In genomic region chr5:35348794-35349193, GRCm38 (mm10) we compare ENCODE assay signal across 9 mouse cellular contexts. TPM values are rescaled to one million over a fixed set of nuclear protein-coding genes. Genes with fewer than 3 reads are reported as not detected.
DNase-seq lines count a peak whose midpoint lies in the region; ATAC-seq lines count a peak whose summit lies in the region.
"Had no signal": no experiment of that assay in that cellular context is flagged by ENCODE, and none has a peak within 500 bp of the region (broad histone marks: within the 10 kb centered on the region; RNA-seq: fewer than 3 reads in every experiment).

No protein-coding gene starts in this region.

- no peaks in the 10 kb centered on the region for H3K4me1 ChIP-seq in forebrain, embryonic 15.5 days
- H3K4me1 ChIP-seq in midbrain, embryonic 13.5 days (replicated peaks): no peaks in the 10 kb centered on the region
- H3K4me1 ChIP-seq: liver, embryonic 15.5 days had no signal

- H3K27ac ChIP-seq in forebrain, embryonic 15.5 days (replicated peaks): no peak overlapping the region
- H3K27ac ChIP-seq in midbrain, embryonic 13.5 days: no peak overlapping the region
- H3K27ac ChIP-seq: liver, embryonic 15.5 days had no signal

- H3K9ac ChIP-seq in forebrain, embryonic 15.5 days (replicated peaks): no peak overlapping the region
- no peak overlapping the region for H3K9ac ChIP-seq in midbrain, embryonic 13.5 days (replicated peaks)
- H3K9ac ChIP-seq: liver, embryonic 15.5 days had no signal

- WGBS in forebrain, embryonic 15.5 days: 22% methylated on average over 3 of the region's 3 CpGs
- WGBS in midbrain, embryonic 13.5 days: 18% methylated on average over 3 of the region's 3 CpGs

- H3K9me3 ChIP-seq in forebrain, embryonic 15.5 days: no peaks in the 10 kb centered on the region
- H3K9me3 ChIP-seq in midbrain, embryonic 13.5 days: no peaks in the 10 kb centered on the region
- H3K9me3 ChIP-seq: liver, embryonic 15.5 days had no signal

- no peak overlapping the region for H3K4me3 ChIP-seq in forebrain, embryonic 15.5 days
- H3K4me3 ChIP-seq in midbrain, embryonic 13.5 days (replicated peaks): no peak overlapping the region
- H3K4me3 ChIP-seq: liver, embryonic 15.5 days had no signal

- no peak overlapping the region for H3K4me2 ChIP-seq in forebrain, embryonic 15.5 days (replicated peaks)
- no peak overlapping the region for H3K4me2 ChIP-seq in midbrain, embryonic 13.5 days (replicated peaks)
- H3K4me2 ChIP-seq: liver, embryonic 15.5 days had no signal

- ATAC-seq in forebrain, embryonic 15.5 days (replicated peaks): peak; percentile 66; the same call in 1 of the 2 replicates
- peak; percentile 58; the same call in 1 of the 2 replicates for ATAC-seq in midbrain, embryonic 13.5 days

- no peaks in the 10 kb centered on the region for H3K36me3 ChIP-seq in forebrain, embryonic 15.5 days
- H3K36me3 ChIP-seq in midbrain, embryonic 13.5 days: no peaks in the 10 kb centered on the region
- H3K36me3 ChIP-seq: liver, embryonic 15.5 days had no signal

- peak; percentile 59 for DNase-seq in gastrocnemius, adult 18-20 months (ENCODE audit: low spot score)
- no peak for DNase-seq in gastrocnemius, postnatal 25 days
- DNase-seq in cerebellum, adult 11 months: peak; percentile 74
- DNase-seq in hindlimb bud, embryonic 11.5 days (ENCODE audit: extremely low spot score, low read depth, low spot score): peak; percentile 30
- peak; percentile 50 to 54 for DNase-seq in left cerebral cortex, adult 8-10 months (ENCODE audit: low spot score in 2 of 2)
- peak; percentile 51 to 77 for DNase-seq in spleen, postnatal 4 days (ENCODE audit: low spot score in 2 of 2)

- no peaks in the 10 kb centered on the region for H3K27me3 ChIP-seq in forebrain, embryonic 15.5 days
- 0 out of 2 replicates have a peak, but pooled peaks cover 4% of the 10 kb centered on the region for H3K27me3 ChIP-seq in midbrain, embryonic 13.5 days
- H3K27me3 ChIP-seq: liver, embryonic 15.5 days had no signal

RNA-seq across cellular contexts. Expression of gene Hmx1, which starts 40.1 kb away (rescaled TPM):
- total RNA-seq in gastrocnemius, adult 18-20 months (2021): not detected
- not detected for total RNA-seq in gastrocnemius, postnatal 25 days (2021)
- polyA plus RNA-seq in forebrain, embryonic 15.5 days (2015; fragmentation: Nextera tagmentation; extraction: Ambion mirVana): not detected in 2 replicates
- total RNA-seq in left cerebral cortex, adult 8-10 months (2022): not detected
- not detected in 2 replicates for polyA plus RNA-seq in midbrain, embryonic 13.5 days (2015; fragmentation: Nextera tagmentation; extraction: Ambion mirVana)
- polyA plus RNA-seq: liver, embryonic 15.5 days had no signal
